Mouse (Mus musculus): ENCODE results near the gene Pdgfb. TPM values are rescaled to one million over a fixed set of nuclear protein-coding genes. Genes with fewer than 3 reads are reported as not detected.

The Pdgfb gene
- polyA plus RNA-seq, 1 experiment from 2014 or later = 1.6 TPM

GRCm38 (mm10) chr15:79952504-79953231, 62.1 kb downstream of the Pdgfb start:
- no peak overlapping the region for H3K27ac ChIP-seq (replicated peaks; ENCODE audit: low read depth, low read length)
- no peaks in the 10 kb centered on the region for H3K36me3 ChIP-seq (ENCODE audit: control insufficient read depth, insufficient read depth, low read length)
- no peaks in the 10 kb centered on the region for H3K9me3 ChIP-seq (ENCODE audit: control insufficient read depth, low read length)
- no peak overlapping the region for H3K4me2 ChIP-seq (ENCODE audit: low read depth, severe bottlenecking)
- peaks cover 31% of the 10 kb centered on the region for H3K4me1 ChIP-seq (ENCODE audit: control insufficient read depth, insufficient read depth, low read length)
- H3K4me3 ChIP-seq (ENCODE audit: low read depth, low read length) = no peak overlapping the region
- no peak for ATAC-seq (ENCODE audit: insufficient number of reproducible peaks, low FRiP score, low TSS enrichment, low read depth)
- no peaks in the 10 kb centered on the region for H3K27me3 ChIP-seq (ENCODE audit: control insufficient read depth, insufficient read depth, low read length)
- WGBS = 54% methylated on average over 11 of the region's 11 CpGs
- H3K9ac ChIP-seq (ENCODE audit: low read length) = no peak overlapping the region
- DNase-seq (ENCODE audit: low spot score) = no peak

- WGBS = 50% methylated on average over 14 of the region's 14 CpGs
- no peaks in the 10 kb centered on the region for H3K27me3 ChIP-seq (ENCODE audit: control insufficient read depth, insufficient read depth, low read length)
- no peak overlapping the region for H3K4me3 ChIP-seq (ENCODE audit: low read depth, low read length)
- DNase-seq (ENCODE audit: low spot score) (peak; percentile 41), ATAC-seq (ENCODE audit: insufficient number of reproducible peaks, low FRiP score, low TSS enrichment, low read depth) (no peak)
- peaks cover 31% of the 10 kb centered on the region for H3K4me1 ChIP-seq (ENCODE audit: control insufficient read depth, insufficient read depth, low read length)
- H3K4me2 ChIP-seq (ENCODE audit: low read depth, severe bottlenecking) = no peak overlapping the region
- H3K9me3 ChIP-seq (ENCODE audit: control insufficient read depth, low read length) = no peaks in the 10 kb centered on the region
- no peaks in the 10 kb centered on the region for H3K36me3 ChIP-seq (ENCODE audit: control insufficient read depth, insufficient read depth, low read length)
- no peak overlapping the region for H3K9ac ChIP-seq (ENCODE audit: low read length)
- no peak overlapping the region; the same call in 1 of the 2 replicates for H3K27ac ChIP-seq (replicated peaks; ENCODE audit: low read depth, low read length)
Observed at GRCm38 (mm10) chr15:79951730-79952503, 62.9 kb downstream of the Pdgfb start.

DNA sequence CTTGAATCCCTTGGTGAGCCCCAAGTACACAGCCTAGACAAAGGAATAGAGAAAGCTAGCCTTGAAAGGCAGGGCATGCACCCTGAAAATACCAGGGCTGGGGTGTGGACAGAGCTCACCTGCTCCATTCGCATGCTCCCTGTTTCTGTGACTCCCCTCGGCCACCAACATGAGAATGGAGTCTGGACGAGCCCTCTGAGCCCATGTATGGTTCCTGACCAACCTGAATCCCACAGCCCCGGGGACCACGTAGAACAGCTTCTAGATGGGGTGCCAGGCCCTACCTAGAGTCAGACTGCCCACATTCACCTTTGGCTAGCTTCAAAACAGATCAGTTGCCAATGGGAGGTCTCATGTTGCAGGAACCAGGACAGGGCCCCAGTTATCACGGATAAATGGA, 63.6 kb downstream of the Pdgfb start:
- no peaks in the 10 kb centered on the region for H3K9me3 ChIP-seq (ENCODE audit: control insufficient read depth, low read length)
- H3K27me3 ChIP-seq (ENCODE audit: control insufficient read depth, insufficient read depth, low read length) = no peaks in the 10 kb centered on the region
- H3K9ac ChIP-seq (ENCODE audit: low read length) = no peak overlapping the region
- DNase-seq (ENCODE audit: low spot score) (no peak), ATAC-seq (ENCODE audit: insufficient number of reproducible peaks, low FRiP score, low TSS enrichment, low read depth) (no peak)
- H3K27ac ChIP-seq (replicated peaks; ENCODE audit: low read depth, low read length) = peak overlapping the region; percentile 70
- no peak overlapping the region for H3K4me3 ChIP-seq (ENCODE audit: low read depth, low read length)
- H3K4me1 ChIP-seq (ENCODE audit: control insufficient read depth, insufficient read depth, low read length) = peaks cover 31% of the 10 kb centered on the region
- H3K36me3 ChIP-seq (ENCODE audit: control insufficient read depth, insufficient read depth, low read length) = no peaks in the 10 kb centered on the region
- 63% methylated on average over 6 of the region's 6 CpGs for WGBS
- no peak overlapping the region for H3K4me2 ChIP-seq (ENCODE audit: low read depth, severe bottlenecking)

DNA sequence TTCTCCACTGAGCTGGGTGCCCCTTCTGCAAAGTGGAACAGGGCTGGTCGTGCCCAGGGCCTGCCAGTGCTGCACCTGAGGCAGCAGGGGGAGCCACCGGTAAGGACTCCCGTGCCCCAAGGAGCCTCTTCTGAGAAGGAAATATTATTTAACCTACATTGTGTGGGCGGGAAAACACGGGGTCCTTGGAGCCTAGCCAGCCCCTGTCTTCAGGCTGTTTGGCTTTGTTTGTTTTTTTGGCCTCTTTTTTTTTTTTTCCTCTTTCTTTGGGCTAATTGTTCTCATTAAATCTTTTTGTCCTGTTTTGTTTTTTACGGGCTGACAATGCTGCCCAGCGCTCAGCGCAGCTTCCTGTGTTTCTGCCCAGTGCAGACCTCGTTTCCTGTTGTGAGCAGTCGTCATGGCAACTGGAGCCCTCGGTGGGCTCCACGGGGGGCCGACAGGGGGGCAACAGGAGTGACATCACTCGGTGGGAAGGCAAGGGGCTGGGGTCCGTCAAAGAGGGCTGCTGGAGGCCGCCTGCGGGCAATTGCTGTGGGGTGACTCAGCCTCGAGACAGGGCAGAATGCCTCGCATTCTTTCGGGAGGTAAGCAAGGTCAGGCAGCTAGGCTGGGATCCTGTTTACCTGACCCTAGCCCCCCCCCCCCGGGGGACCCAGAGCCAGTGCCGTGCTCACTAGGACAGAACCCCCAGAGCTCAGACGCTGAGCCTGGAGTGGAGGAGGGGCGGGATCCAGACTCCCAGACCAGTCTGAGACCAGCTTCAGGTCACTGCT, 64.3 kb downstream of the Pdgfb start:
- ATAC-seq (ENCODE audit: insufficient number of reproducible peaks, low FRiP score, low TSS enrichment, low read depth) (peak; percentile 61), DNase-seq (ENCODE audit: low spot score) (peak; percentile 91)
- no peaks in the 10 kb centered on the region for H3K36me3 ChIP-seq (ENCODE audit: control insufficient read depth, insufficient read depth, low read length)
- H3K4me2 ChIP-seq (ENCODE audit: low read depth, severe bottlenecking) = peak overlapping the region; percentile 57
- H3K27ac ChIP-seq (replicated peaks; ENCODE audit: low read depth, low read length) = peak overlapping the region; percentile 70
- H3K4me1 ChIP-seq (ENCODE audit: control insufficient read depth, insufficient read depth, low read length) = peaks cover 31% of the 10 kb centered on the region
- H3K27me3 ChIP-seq (ENCODE audit: control insufficient read depth, insufficient read depth, low read length) = no peaks in the 10 kb centered on the region
- peak overlapping the region; percentile 56 for H3K9ac ChIP-seq (ENCODE audit: low read length)
- peak overlapping the region; percentile 17; the same call in 1 of the 2 replicates for H3K4me3 ChIP-seq (ENCODE audit: low read depth, low read length)
- H3K9me3 ChIP-seq (ENCODE audit: control insufficient read depth, low read length) = no peaks in the 10 kb centered on the region
- WGBS = 2% methylated on average over 24 of the region's 24 CpGs

DNA sequence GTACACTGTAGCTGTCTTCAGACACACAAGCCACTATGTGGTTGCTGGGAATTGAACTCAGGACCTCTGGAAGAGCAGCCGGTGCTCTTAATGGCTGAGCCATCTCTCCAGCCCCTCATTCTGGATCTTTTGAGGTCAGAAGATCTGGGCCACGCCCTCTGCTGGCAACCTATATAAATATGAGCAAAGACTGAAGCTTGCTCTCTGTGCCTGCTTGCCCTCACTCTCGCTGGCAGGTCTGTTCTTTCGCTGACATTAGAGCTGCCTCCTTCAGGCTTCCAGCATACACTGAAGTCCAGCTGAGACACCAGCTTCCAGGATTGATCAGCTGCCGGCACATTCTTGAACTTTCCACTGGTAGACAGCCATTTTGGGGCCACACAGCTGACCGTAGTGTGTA, 67.1 kb downstream of the Pdgfb start:
- no peaks in the 10 kb centered on the region for H3K27me3 ChIP-seq (ENCODE audit: control insufficient read depth, insufficient read depth, low read length)

GRCm38 (mm10) chr15:79946790-79947189, 68.0 kb downstream of the Pdgfb start:
- H3K4me2 ChIP-seq (ENCODE audit: low read depth, severe bottlenecking) = no peak overlapping the region
- H3K36me3 ChIP-seq (ENCODE audit: control insufficient read depth, insufficient read depth, low read length) = no peaks in the 10 kb centered on the region
- DNase-seq (ENCODE audit: low spot score) (peak; percentile 51), ATAC-seq (ENCODE audit: insufficient number of reproducible peaks, low FRiP score, low TSS enrichment, low read depth) (no peak)
- H3K4me3 ChIP-seq (ENCODE audit: low read depth, low read length) = no peak overlapping the region
- H3K27ac ChIP-seq (replicated peaks; ENCODE audit: low read depth, low read length) = no peak overlapping the region
- H3K9me3 ChIP-seq (ENCODE audit: control insufficient read depth, low read length) = no peaks in the 10 kb centered on the region
- WGBS = 52% methylated on average over 9 of the region's 9 CpGs
- no peaks in the 10 kb centered on the region for H3K27me3 ChIP-seq (ENCODE audit: control insufficient read depth, insufficient read depth, low read length)
- no peak overlapping the region for H3K9ac ChIP-seq (ENCODE audit: low read length)
- peaks cover 21% of the 10 kb centered on the region for H3K4me1 ChIP-seq (ENCODE audit: control insufficient read depth, insufficient read depth, low read length)

More for the DNA sequence above, 67.1 kb downstream of the Pdgfb start:
- no peak overlapping the region for H3K4me2 ChIP-seq (ENCODE audit: low read depth, severe bottlenecking)
- no peaks in the 10 kb centered on the region for H3K9me3 ChIP-seq (ENCODE audit: control insufficient read depth, low read length)
- no peak overlapping the region for H3K4me3 ChIP-seq (ENCODE audit: low read depth, low read length)
- no peak overlapping the region for H3K9ac ChIP-seq (ENCODE audit: low read length)
- no peaks in the 10 kb centered on the region for H3K36me3 ChIP-seq (ENCODE audit: control insufficient read depth, insufficient read depth, low read length)
- no peak overlapping the region for H3K27ac ChIP-seq (replicated peaks; ENCODE audit: low read depth, low read length)
- WGBS = 74% methylated on average over 6 of the region's 6 CpGs
- no peak for ATAC-seq (ENCODE audit: insufficient number of reproducible peaks, low FRiP score, low TSS enrichment, low read depth)
- no peak for DNase-seq (ENCODE audit: low spot score)
- peaks cover 26% of the 10 kb centered on the region for H3K4me1 ChIP-seq (ENCODE audit: control insufficient read depth, insufficient read depth, low read length)

- no peak overlapping the region for H3K27ac ChIP-seq (replicated peaks; ENCODE audit: low read depth, low read length)
- H3K4me2 ChIP-seq (ENCODE audit: low read depth, severe bottlenecking) = no peak overlapping the region
Observed at GRCm38 (mm10) chr15:79946022-79946421, 68.8 kb downstream of the Pdgfb start.

More at GRCm38 (mm10) chr15:79946022-79946421, 68.8 kb downstream of the Pdgfb start:
- DNase-seq (ENCODE audit: low spot score) = peak; percentile 97
- WGBS = 12% methylated on average over 4 of the region's 4 CpGs
- H3K36me3 ChIP-seq (ENCODE audit: control insufficient read depth, insufficient read depth, low read length) = no peaks in the 10 kb centered on the region
- no peaks in the 10 kb centered on the region for H3K9me3 ChIP-seq (ENCODE audit: control insufficient read depth, low read length)
- no peak overlapping the region for H3K9ac ChIP-seq (ENCODE audit: low read length)
- H3K4me1 ChIP-seq (ENCODE audit: control insufficient read depth, insufficient read depth, low read length) = peaks cover 15% of the 10 kb centered on the region
- no peaks in the 10 kb centered on the region for H3K27me3 ChIP-seq (ENCODE audit: control insufficient read depth, insufficient read depth, low read length)
- ATAC-seq (ENCODE audit: insufficient number of reproducible peaks, low FRiP score, low TSS enrichment, low read depth) = peak; percentile 73; the same call in 1 of the 2 replicates
- no peak overlapping the region for H3K4me3 ChIP-seq (ENCODE audit: low read depth, low read length)
